Mouse (Mus musculus) heart, adult 2 months (tissue): ENCODE measurements around the gene Gm28051. TPM values are rescaled to one million over a fixed set of nuclear protein-coding genes. Genes with fewer than 3 reads are reported as not detected.

Experiments used
- DNase-seq, 2 experiments: peaks; one replicate each; pipeline ENCODE4 v3.0.0; 2021
- H3K27ac ChIP-seq: fragments of 200-600 bp; 2 replicates; pipeline ENCODE4 v1.8.1; 2022
- H3K27me3 ChIP-seq: fragments of 200-500 bp; 2 replicates; pipeline ENCODE4 v1.6.1; 2012; ENCODE audit warnings: mild to moderate bottlenecking, low read length, inconsistent platforms, mixed read lengths; ENCODE audit not compliant: control insufficient read depth, insufficient read depth
- H3K36me3 ChIP-seq: fragments of 200-500 bp; 2 replicates; pipeline ENCODE4 v1.6.1; 2012; ENCODE audit warnings: low read length, inconsistent platforms; ENCODE audit not compliant: control insufficient read depth, insufficient read depth
- H3K4me1 ChIP-seq: fragments of 200-500 bp; 2 replicates; pipeline ENCODE4 v1.6.1; 2011; ENCODE audit warnings: low read length; ENCODE audit not compliant: control insufficient read depth, insufficient read depth
- H3K4me3 ChIP-seq: fragments of 200-600 bp; 2 replicates; pipeline ENCODE4 v1.8.1; 2022
- H3K79me2 ChIP-seq: fragments of 200-500 bp; replicated peaks from 2 replicates; pipeline ENCODE4 v1.6.1; 2012; ENCODE audit warnings: mild to moderate bottlenecking, inconsistent platforms, low read length, moderate library complexity, mixed read lengths; ENCODE audit not compliant: control insufficient read depth, insufficient read depth
- H3K9ac ChIP-seq: fragments of 200-500 bp; 2 replicates; pipeline ENCODE4 v1.6.1; 2012; ENCODE audit warnings: low read depth, mild to moderate bottlenecking, control low read depth, inconsistent platforms, low read length, mixed read lengths
- CTCF ChIP-seq: fragments of 200-600 bp; IDR thresholded peaks from 2 replicates; pipeline ENCODE4 v1.8.1; 2022; ENCODE audit warnings: antibody characterized with exemption, mild to moderate bottlenecking, moderate library complexity
- EP300 ChIP-seq: fragments of 200-500 bp; IDR thresholded peaks from 2 replicates; pipeline ENCODE4 v1.6.1; 2011; ENCODE audit warnings: low read depth, low read length, control low read depth; ENCODE audit not compliant: insufficient read depth
- POLR2A ChIP-seq: fragments of 200-500 bp; IDR thresholded peaks from 2 replicates; pipeline ENCODE4 v1.6.1; 2011; ENCODE audit warnings: mild to moderate bottlenecking, low read depth, low read length, control low read depth; ENCODE audit not compliant: insufficient read depth
- WGBS: fragments of 180-500 bp; shearing (Covaris S2); methylation state at CpG from one replicate; pipeline ENCODE4 v1.1.7; 2018; 5-methylcytosine and 5-hydroxymethylcytosine counted together
- intact Hi-C: fragments of 180-260 bp; cut with DNase I; formaldehyde crosslinking; loops from one replicate; pipeline ENCODE4 v1.15.1; 2025
- microRNA-seq, 2 experiments: library from miRNA; unstranded; fragments of <30 nt; microRNA quantifications; one replicate each; pipeline ENCODE4 v1.2.0; 2021
- polyA plus RNA-seq: library from polyadenylated mRNA; depleted of rRNA; stranded (reverse); fragments of >200 nt; gene quantifications from 2 replicates; pipeline ENCODE4 v1.2.3, GENCODE M21; 2012; rRNA removed
- total RNA-seq, 2 experiments: library from RNA; stranded (reverse); gene quantifications; 2 replicates each; pipeline ENCODE4 v1.2.3; 2021

Gene Gm28051
- total and polyA plus RNA-seq, 3 experiments, result not detected

- no peak overlapping the region for H3K4me3 ChIP-seq
- H3K27ac ChIP-seq, result no peak overlapping the region
- no peaks in the 10 kb centered on the region for H3K27me3 ChIP-seq
- no peaks in the 10 kb centered on the region for H3K79me2 ChIP-seq
- TF ChIP-seq EP300, result no peak
- no peak for TF ChIP-seq CTCF
- TF ChIP-seq POLR2A, result no peak
- peaks cover 4% of the 10 kb centered on the region; the same call in 1 of the 2 replicates for H3K4me1 ChIP-seq
- intact Hi-C loops, result loop anchor here (2.0 kb wide), 1 partner anchor 33 kb away; the partner anchor contains the start of gene Itpk1
- H3K9ac ChIP-seq, result no peak overlapping the region
- H3K36me3 ChIP-seq, result no peaks in the 10 kb centered on the region
- WGBS, result 71% methylated on average over 8 of the region's 8 CpGs
- no peak for DNase-seq
Measured at GRCm38 (mm10) chr12:102672176-102672575, 85.4 kb downstream of the Gm28051 start.

- H3K4me1 ChIP-seq, result peaks cover 3% of the 10 kb centered on the region; the same call in 1 of the 2 replicates
- WGBS, result 91% methylated on average over 8 of the region's 8 CpGs
- no peak overlapping the region for H3K9ac ChIP-seq
- no peaks in the 10 kb centered on the region for H3K27me3 ChIP-seq
- H3K4me3 ChIP-seq, result no peak overlapping the region
- H3K79me2 ChIP-seq, result no peaks in the 10 kb centered on the region
- intact Hi-C loops, result no loop called here
- DNase-seq, result no peak
- H3K36me3 ChIP-seq, result no peaks in the 10 kb centered on the region
- no peak overlapping the region for H3K27ac ChIP-seq
- TF ChIP-seq POLR2A, result no peak
- TF ChIP-seq CTCF, result no peak
- no peak for TF ChIP-seq EP300
Measured at GRCm38 (mm10) chr12:102670848-102671247, 86.7 kb downstream of the Gm28051 start.

Small RNAs within 50 kb of the gene (microRNA-seq; reads per million reads assigned to microRNA genes)
- 0 reads per million in 2 experiments for gene Mir1936

Other genes with a start within 250 kb of the Gm28051 start
- gene Chga, start 202.8 kb downstream of the Gm28051 start, total RNA-seq, result not detected
- 0.06 and 0.12 TPM in 2 replicates for gene Chga, start 202.8 kb downstream of the Gm28051 start, polyA plus RNA-seq
- gene Itpk1, start 52.8 kb downstream of the Gm28051 start, total RNA-seq, result 1 to 10 TPM; 7.9 to 9.5 TPM
- gene Itpk1, start 52.8 kb downstream of the Gm28051 start, polyA plus RNA-seq, result 11.6 and 11.9 TPM in 2 replicates
- gene Moap1, start 14.1 kb downstream of the Gm28051 start, total RNA-seq, result 1 to 10 TPM; 7.0 to 7.5 TPM
- 0.51 TPM in 1 of 2 replicates, not detected in the other for gene Moap1, start 14.1 kb downstream of the Gm28051 start, polyA plus RNA-seq
- 1 to 10 TPM; 4.5 to 4.6 TPM for gene Tmem251, start 14.0 kb downstream of the Gm28051 start, total RNA-seq
- gene Tmem251, start 14.0 kb downstream of the Gm28051 start, polyA plus RNA-seq, result 1.8 and 4.0 TPM in 2 replicates
- 10 to 100 TPM in 1 of 2 experiments, 1 to 10 TPM in 1; 9.8 to 10.4 TPM for gene Gon7, start within 50 bp of the Gm28051 start, total RNA-seq
- gene Gon7, start within 50 bp of the Gm28051 start, polyA plus RNA-seq, result 5.9 and 7.0 TPM in 2 replicates
- gene Ubr7, start 202 bp upstream of the Gm28051 start, total RNA-seq, result 10 to 100 TPM; 22.8 to 24.6 TPM
- gene Ubr7, start 202 bp upstream of the Gm28051 start, polyA plus RNA-seq, result 12.3 and 22.8 TPM in 2 replicates
- 1 to 10 TPM; 3.8 to 4.2 TPM for gene Gm20604, start 907 bp upstream of the Gm28051 start, total RNA-seq
- 2.9 and 4.9 TPM in 2 replicates for gene Gm20604, start 907 bp upstream of the Gm28051 start, polyA plus RNA-seq
- 10 to 100 TPM; 24.0 to 25.7 TPM for gene Btbd7, start 120.7 kb upstream of the Gm28051 start, total RNA-seq
- gene Btbd7, start 120.7 kb upstream of the Gm28051 start, polyA plus RNA-seq, result 8.6 and 17.1 TPM in 2 replicates
- gene Cox8c, start 141.6 kb upstream of the Gm28051 start, total RNA-seq, result not detected
- gene Cox8c, start 141.6 kb upstream of the Gm28051 start, polyA plus RNA-seq, result not detected in 2 replicates
- gene Unc79, start 191.1 kb upstream of the Gm28051 start, total RNA-seq, result under 1 TPM; 0.05 TPM
- 0.06 and 0.20 TPM in 2 replicates for gene Unc79, start 191.1 kb upstream of the Gm28051 start, polyA plus RNA-seq